Mouse (Mus musculus) lung, embryonic 16.5 days (tissue): ENCODE measurements around the gene D130043K22Rik. TPM values are rescaled to one million over a fixed set of nuclear protein-coding genes. Genes with fewer than 3 reads are reported as not detected.

Experiments used
- ATAC-seq: fragments of 200-750 bp; cut with Nextera tagmentation; 2 replicates; pipeline ENCODE4 v1.8.0; 2017; ENCODE audit warnings: low read depth, mild to moderate bottlenecking, moderate library complexity
- H3K27ac ChIP-seq: fragments of 300-500 bp; sonication (generic); 2 replicates; pipeline ENCODE4 v1.5.1; 2014; ENCODE audit warnings: mild to moderate bottlenecking, control low read depth, low read length
- H3K27me3 ChIP-seq: fragments of 300-500 bp; sonication (generic); 2 replicates; pipeline ENCODE4 v1.6.1; 2014; ENCODE audit warnings: low read depth, low read length, mixed read lengths; ENCODE audit not compliant: control insufficient read depth, insufficient read depth
- H3K36me3 ChIP-seq: fragments of 300-500 bp; sonication (generic); 2 replicates; pipeline ENCODE4 v1.6.1; 2014; ENCODE audit warnings: low read length; ENCODE audit not compliant: control insufficient read depth, insufficient read depth
- H3K4me1 ChIP-seq: fragments of 300-500 bp; sonication (generic); replicated peaks from 2 replicates; pipeline ENCODE4 v1.6.1; 2014; ENCODE audit warnings: low read length, mixed read lengths; ENCODE audit not compliant: control insufficient read depth, insufficient read depth
- H3K4me2 ChIP-seq: fragments of 300-500 bp; sonication (generic); 2 replicates; pipeline ENCODE4 v1.6.1; 2014; ENCODE audit warnings: low read depth, low read length, control low read depth
- H3K4me3 ChIP-seq: fragments of 300-500 bp; sonication (generic); 2 replicates; pipeline ENCODE4 v1.5.1; 2014; ENCODE audit warnings: mild to moderate bottlenecking, low read length, control low read depth
- H3K9ac ChIP-seq: fragments of 300-500 bp; sonication (generic); 2 replicates; pipeline ENCODE4 v1.6.1; 2014; ENCODE audit warnings: low read length, control low read depth
- H3K9me3 ChIP-seq: fragments of 300-500 bp; sonication (generic); 2 replicates; pipeline ENCODE4 v1.6.1; 2016; ENCODE audit warnings: low read length; ENCODE audit not compliant: control insufficient read depth
- WGBS: fragments of 180-500 bp; shearing (Covaris S2); extraction: QIAGEN DNeasy Blood & Tissue Kit; methylation state at CpG from one replicate; pipeline ENCODE4 v1.1.7; 2014; 5-methylcytosine and 5-hydroxymethylcytosine counted together
- polyA plus RNA-seq: library from polyadenylated mRNA; unstranded; fragments of >200 nt; fragmentation: Nextera tagmentation; extraction: Ambion mirVana; gene quantifications from 2 replicates; pipeline ENCODE4 v1.2.1, GENCODE M21; 2015

Gene D130043K22Rik
- polyA plus RNA-seq, 1 experiment from 2014 or later: 0.20 TPM

GRCm38 (mm10) chr13:24933199-24933598 lies 88.3 kb downstream of the D130043K22Rik start:
- Histone ChIP-seq H3K4me1 (peaks cover 9% of the 10 kb centered on the region), H3K9me3 (no peaks in the 10 kb centered on the region; the same call in 1 of the 2 replicates), H3K36me3 (no peaks in the 10 kb centered on the region), H3K27ac (no peak overlapping the region), H3K9ac (no peak overlapping the region), H3K27me3 (no peaks in the 10 kb centered on the region), H3K4me2 (no peak overlapping the region), H3K4me3 (no peak overlapping the region)
- no peak for ATAC-seq
- 88% methylated on average over 7 of the region's 7 CpGs for WGBS

GRCm38 (mm10) chr13:24936772-24937107 lies 91.8 kb downstream of the D130043K22Rik start:
- Histone ChIP-seq H3K9me3 (no peaks in the 10 kb centered on the region; the same call in 1 of the 2 replicates), H3K4me1 (peaks cover 14% of the 10 kb centered on the region), H3K4me3 (peak overlapping the region; percentile 94), H3K27ac (no peak overlapping the region), H3K4me2 (peak overlapping the region; percentile 60), H3K27me3 (no peaks in the 10 kb centered on the region), H3K9ac (peak overlapping the region; percentile 95), H3K36me3 (no peaks in the 10 kb centered on the region)
- ATAC-seq: peak; percentile 20; the same call in 1 of the 2 replicates
- 29% methylated on average over 5 of the region's 5 CpGs for WGBS

GRCm38 (mm10) chr13:24937108-24937838 lies 92.3 kb downstream of the D130043K22Rik start, which contains the start of gene Aldh5a1:
TSS of gene Aldh5a1 (minus strand) at chr13:24937661.
- H3K27me3 ChIP-seq: no peaks in the 10 kb centered on the region
- H3K36me3 ChIP-seq: no peaks in the 10 kb centered on the region
- H3K4me3 ChIP-seq: peak within 1 kb of the TSS; percentile 94
- H3K9ac ChIP-seq: peak within 1 kb of the TSS; percentile 95
- H3K4me2 ChIP-seq: peak within 1 kb of the TSS; percentile 60
- under 1% methylated on average over 75 of the region's 75 CpGs for WGBS
- peak; percentile 77 for ATAC-seq
- peak within 1 kb of the TSS; percentile 81 for H3K27ac ChIP-seq
- no peaks in the 10 kb centered on the region; the same call in 1 of the 2 replicates for H3K9me3 ChIP-seq
- H3K4me1 ChIP-seq: peaks cover 14% of the 10 kb centered on the region

GRCm38 (mm10) chr13:24937839-24938166 lies 92.9 kb downstream of the D130043K22Rik start:
- peak overlapping the region; percentile 94 for H3K4me3 ChIP-seq
- no peaks in the 10 kb centered on the region for H3K36me3 ChIP-seq
- no peaks in the 10 kb centered on the region for H3K27me3 ChIP-seq
- whole genome bisulfite sequencing: 17% methylated on average over 12 of the region's 12 CpGs
- peak overlapping the region; percentile 95 for H3K9ac ChIP-seq
- peak overlapping the region; percentile 60 for H3K4me2 ChIP-seq
- H3K4me1 ChIP-seq: peaks cover 14% of the 10 kb centered on the region
- ATAC-seq: peak; percentile 32; the same call in 1 of the 2 replicates
- no peaks in the 10 kb centered on the region; the same call in 1 of the 2 replicates for H3K9me3 ChIP-seq
- H3K27ac ChIP-seq: no peak overlapping the region

GRCm38 (mm10) chr13:24938683-24939082 lies 93.7 kb downstream of the D130043K22Rik start:
- H3K27me3 ChIP-seq: no peaks in the 10 kb centered on the region
- H3K4me3 ChIP-seq: no peak overlapping the region
- no peaks in the 10 kb centered on the region for H3K36me3 ChIP-seq
- 27% methylated on average over 9 of the region's 9 CpGs for WGBS
- peak; percentile 7; the same call in 1 of the 2 replicates for ATAC-seq
- H3K9me3 ChIP-seq: no peaks in the 10 kb centered on the region; the same call in 1 of the 2 replicates
- H3K27ac ChIP-seq: no peak overlapping the region
- no peak overlapping the region for H3K4me2 ChIP-seq
- peaks cover 14% of the 10 kb centered on the region for H3K4me1 ChIP-seq
- H3K9ac ChIP-seq: no peak overlapping the region

GRCm38 (mm10) chr13:24939472-24939871 lies 94.5 kb downstream of the D130043K22Rik start:
- H3K27ac ChIP-seq: no peak overlapping the region
- H3K4me1 ChIP-seq: peaks cover 14% of the 10 kb centered on the region
- no peak overlapping the region for H3K9ac ChIP-seq
- no peak overlapping the region for H3K4me2 ChIP-seq
- no peaks in the 10 kb centered on the region; the same call in 1 of the 2 replicates for H3K9me3 ChIP-seq
- no peaks in the 10 kb centered on the region for H3K36me3 ChIP-seq
- H3K4me3 ChIP-seq: no peak overlapping the region
- WGBS: 81% methylated on average over 9 of the region's 9 CpGs
- H3K27me3 ChIP-seq: no peaks in the 10 kb centered on the region
- no peak for ATAC-seq

- no peak within 1 kb of the TSS for H3K4me3 ChIP-seq
- H3K36me3 ChIP-seq: no peaks in the 10 kb centered on the region
- H3K4me2 ChIP-seq: no peak within 1 kb of the TSS
- no peak within 1 kb of the TSS for H3K9ac ChIP-seq
- WGBS: 50% methylated on average over 17 of the region's 17 CpGs
- no peaks in the 10 kb centered on the region for H3K27me3 ChIP-seq
- no peak for ATAC-seq
- no peak within 1 kb of the TSS for H3K27ac ChIP-seq
- no peaks in the 10 kb centered on the region for H3K9me3 ChIP-seq
- peaks cover 9% of the 10 kb centered on the region for H3K4me1 ChIP-seq
These were observed 97.8 kb downstream of the D130043K22Rik start, which contains the start of gene Gpld1 for GRCm38 (mm10) chr13:24942512-24943282. TSS of gene Gpld1 (plus strand) at chr13:24943152.

GRCm38 (mm10) chr13:24943303-24943702 lies 98.4 kb downstream of the D130043K22Rik start:
- H3K9me3 ChIP-seq: no peaks in the 10 kb centered on the region
- ATAC-seq: no peak
- no peak overlapping the region for H3K4me3 ChIP-seq
- no peak overlapping the region for H3K4me2 ChIP-seq
- H3K9ac ChIP-seq: no peak overlapping the region
- H3K36me3 ChIP-seq: no peaks in the 10 kb centered on the region
- H3K27ac ChIP-seq: no peak overlapping the region
- no peaks in the 10 kb centered on the region for H3K27me3 ChIP-seq
- 55% methylated on average over 8 of the region's 8 CpGs for WGBS
- peaks cover 4% of the 10 kb centered on the region for H3K4me1 ChIP-seq

GRCm38 (mm10) chr13:24945567-24945966 lies 100.6 kb downstream of the D130043K22Rik start:
- Histone ChIP-seq H3K27ac (peak overlapping the region; percentile 64), H3K4me1 (no peaks in the 10 kb centered on the region), H3K4me2 (no peak overlapping the region), H3K36me3 (no peaks in the 10 kb centered on the region), H3K27me3 (no peaks in the 10 kb centered on the region), H3K4me3 (no peak overlapping the region), H3K9me3 (no peaks in the 10 kb centered on the region), H3K9ac (no peak overlapping the region)
- 19% methylated on average over 4 of the region's 4 CpGs for WGBS
- peak; percentile 89 for ATAC-seq
